Mouse (Mus musculus) liver, adult 2 months (tissue): ENCODE data around the gene 2300009A05Rik. TPM values are rescaled to one million over a fixed set of nuclear protein-coding genes. Genes with fewer than 3 reads are reported as not detected.

Source experiments
- DNase-seq: peaks from one replicate; pipeline ENCODE4 v3.0.0-alpha.2; 2011; ENCODE audit warnings: low read depth, low spot score; ENCODE audit errors: extremely low read depth
- H3K27ac ChIP-seq: fragments of 200-500 bp; replicated peaks from 2 replicates; pipeline ENCODE4 v1.5.1; 2012; ENCODE audit warnings: low read depth, mild to moderate bottlenecking, control low read depth, inconsistent platforms, low read length; ENCODE audit not compliant: insufficient read depth
- H3K27me3 ChIP-seq: fragments of 200-500 bp; 2 replicates; pipeline ENCODE4 v1.6.1; 2012; ENCODE audit warnings: mild to moderate bottlenecking, moderate library complexity, low read length, inconsistent platforms; ENCODE audit not compliant: control insufficient read depth, insufficient read depth
- H3K36me3 ChIP-seq: fragments of 200-500 bp; 2 replicates; pipeline ENCODE4 v1.6.1; 2012; ENCODE audit warnings: low read length, inconsistent platforms; ENCODE audit not compliant: control insufficient read depth, insufficient read depth
- H3K4me1 ChIP-seq: fragments of 200-500 bp; 2 replicates; pipeline ENCODE4 v1.6.1; 2011; ENCODE audit warnings: low read length; ENCODE audit not compliant: control insufficient read depth, insufficient read depth
- H3K4me3 ChIP-seq: fragments of 200-500 bp; 2 replicates; pipeline ENCODE4 v1.5.1; 2011; ENCODE audit warnings: low read depth, mild to moderate bottlenecking, control low read depth, low read length, moderate library complexity; ENCODE audit not compliant: insufficient read depth
- H3K79me2 ChIP-seq: fragments of 200-500 bp; 2 replicates; pipeline ENCODE4 v1.6.1; 2012; ENCODE audit warnings: inconsistent platforms, mild to moderate bottlenecking, low read length, moderate library complexity; ENCODE audit not compliant: control insufficient read depth, insufficient read depth
- H3K9ac ChIP-seq: fragments of 200-500 bp; 2 replicates; pipeline ENCODE4 v1.6.1; 2012; ENCODE audit warnings: low read depth, mild to moderate bottlenecking, control low read depth, inconsistent platforms, low read length
- CTCF ChIP-seq: fragments of 200-500 bp; IDR thresholded peaks from 2 replicates; pipeline ENCODE4 v1.5.1; 2011; ENCODE audit warnings: low read depth, low read length, control low read depth
- POLR2A ChIP-seq: fragments of 200-500 bp; IDR thresholded peaks from 2 replicates; pipeline ENCODE4 v1.6.1; 2011; ENCODE audit warnings: low read length, control low read depth; ENCODE audit not compliant: insufficient read depth; ENCODE audit errors: extremely low read depth
- WGBS: fragments of 180-500 bp; shearing (Covaris S2); methylation state at CpG from one replicate; pipeline ENCODE4 v1.1.7; 2018; 5-methylcytosine and 5-hydroxymethylcytosine counted together
- polyA plus RNA-seq: library from polyadenylated mRNA; depleted of rRNA; stranded (reverse); fragments of >200 nt; gene quantifications from 2 replicates; pipeline ENCODE4 v1.2.3, GENCODE M21; 2012
- total RNA-seq: library from RNA; depleted of rRNA; stranded (reverse); fragments of >200 nt; gene quantifications from 2 replicates; pipeline ENCODE4 v1.2.3, GENCODE M21; 2014

Gene 2300009A05Rik
- total and polyA plus RNA-seq, 2 experiments, result 24.0 to 70.9 TPM

- Histone ChIP-seq H3K27ac (peak overlapping the region; percentile 84), H3K4me1 (peaks cover 8% of the 10 kb centered on the region), H3K36me3 (no peaks in the 10 kb centered on the region), H3K9ac (peak overlapping the region; percentile 76), H3K79me2 (peaks cover 3% of the 10 kb centered on the region; the same call in 1 of the 2 replicates), H3K4me3 (peak overlapping the region; percentile 67), H3K27me3 (no peaks in the 10 kb centered on the region)
- TF ChIP-seq POLR2A, result no peak
- TF ChIP-seq CTCF, result no peak
- DNase-seq, result no peak
- WGBS, result 4% methylated on average over 8 of the region's 8 CpGs
Observed at GRCm38 (mm10) chr9:63399463-63399815, 393 bp upstream of the 2300009A05Rik start.

GRCm38 (mm10) chr9:63395612-63396011, 3.4 kb downstream of the 2300009A05Rik start:
- H3K36me3 ChIP-seq, result no peaks in the 10 kb centered on the region
- H3K4me1 ChIP-seq, result peaks cover 10% of the 10 kb centered on the region
- no peak overlapping the region for H3K4me3 ChIP-seq
- peaks cover 3% of the 10 kb centered on the region; the same call in 1 of the 2 replicates for H3K79me2 ChIP-seq
- DNase-seq, result no peak
- WGBS, result 92% methylated on average over 7 of the region's 7 CpGs
- TF ChIP-seq CTCF (no peak), POLR2A (no peak)
- H3K9ac ChIP-seq, result no peak overlapping the region
- no peak overlapping the region for H3K27ac ChIP-seq
- H3K27me3 ChIP-seq, result no peaks in the 10 kb centered on the region

- no peak overlapping the region for H3K27ac ChIP-seq
- H3K4me3 ChIP-seq, result no peak overlapping the region
- WGBS, result 28% methylated on average over 2 of the region's 2 CpGs
- H3K9ac ChIP-seq, result no peak overlapping the region
- TF ChIP-seq CTCF, result no peak
- no peak for TF ChIP-seq POLR2A
- no peaks in the 10 kb centered on the region for H3K27me3 ChIP-seq
- H3K4me1 ChIP-seq, result peaks cover 5% of the 10 kb centered on the region
- peaks cover 3% of the 10 kb centered on the region; the same call in 1 of the 2 replicates for H3K79me2 ChIP-seq
- no peaks in the 10 kb centered on the region for H3K36me3 ChIP-seq
- DNase-seq, result no peak
Observed at GRCm38 (mm10) chr9:63391307-63391706, 7.7 kb downstream of the 2300009A05Rik start.

- Histone ChIP-seq H3K27me3 (no peaks in the 10 kb centered on the region), H3K9ac (no peak overlapping the region), H3K4me3 (no peak overlapping the region), H3K79me2 (no peaks in the 10 kb centered on the region), H3K27ac (no peak overlapping the region), H3K4me1 (peaks cover 3% of the 10 kb centered on the region; the same call in 1 of the 2 replicates), H3K36me3 (no peaks in the 10 kb centered on the region)
- 94% methylated on average over 4 of the region's 4 CpGs for WGBS
- TF ChIP-seq POLR2A (no peak), CTCF (no peak)
- no peak for DNase-seq
Observed at GRCm38 (mm10) chr9:63382761-63383160, 16.3 kb downstream of the 2300009A05Rik start.

GRCm38 (mm10) chr9:63380326-63380725, 18.7 kb downstream of the 2300009A05Rik start:
- DNase-seq, result no peak
- no peak overlapping the region for H3K4me3 ChIP-seq
- 91% methylated on average over 3 of the region's 3 CpGs for WGBS
- H3K27ac ChIP-seq, result no peak overlapping the region
- H3K4me1 ChIP-seq, result peaks cover 5% of the 10 kb centered on the region
- H3K36me3 ChIP-seq, result no peaks in the 10 kb centered on the region
- 0 out of 2 replicates have a peak, but pooled peaks cover under 1% of the 10 kb centered on the region for H3K79me2 ChIP-seq
- TF ChIP-seq POLR2A (no peak), CTCF (no peak)
- no peaks in the 10 kb centered on the region for H3K27me3 ChIP-seq
- no peak overlapping the region for H3K9ac ChIP-seq

- Histone ChIP-seq H3K9ac (peak overlapping the region; percentile 93), H3K4me3 (peak overlapping the region; percentile 81), H3K79me2 (peaks cover 3% of the 10 kb centered on the region; the same call in 1 of the 2 replicates), H3K36me3 (peaks cover 2% of the 10 kb centered on the region; the same call in 1 of the 2 replicates), H3K27me3 (no peaks in the 10 kb centered on the region), H3K27ac (peak overlapping the region; percentile 78), H3K4me1 (peaks cover 14% of the 10 kb centered on the region)
- DNase-seq, result peak; percentile 56
- WGBS, result 13% methylated on average over 8 of the region's 8 CpGs
- TF ChIP-seq POLR2A (no peak), CTCF (no peak)
Observed at GRCm38 (mm10) chr9:63378174-63378573, 20.9 kb downstream of the 2300009A05Rik start.
